In the genomic region with DNA sequence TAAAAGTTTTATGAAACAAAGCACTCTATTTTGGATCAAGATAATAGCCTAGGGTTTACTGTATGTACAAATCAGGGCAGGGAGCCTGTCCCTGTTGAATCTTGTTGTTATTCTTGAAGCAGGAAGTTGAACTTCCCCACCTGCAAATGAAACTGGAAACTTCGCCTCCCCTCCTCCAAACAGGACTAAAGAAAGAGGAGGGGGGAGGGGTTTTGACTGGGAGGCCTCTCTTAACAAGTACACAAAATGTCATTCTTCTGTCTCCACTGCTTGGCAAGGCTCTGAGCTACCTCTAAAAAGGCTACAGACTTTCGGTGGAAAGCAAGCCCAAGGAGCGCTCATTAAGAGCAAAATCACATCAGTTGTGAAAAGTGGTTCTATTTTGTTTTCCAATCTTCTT, we compare ENCODE assay signal across 17 mouse cellular contexts.
DNase-seq lines count a peak whose midpoint lies in the region; ATAC-seq and TF ChIP-seq lines count a peak whose summit lies in the region.
"Had no signal": no experiment of that assay in that cellular context is flagged by ENCODE, and none has a peak within 500 bp of the region (broad histone marks: within the 10 kb centered on the region; RNA-seq: fewer than 3 reads in every experiment).

No protein-coding gene starts in this region.

- dilution Hi-C loops in CH12.LX (cut with MboI; ENCODE audit: extremely low pct_ligation_motif_present, extremely low pct_unique_long_range_greater_than_20kb, low sequenced_read_pairs), result no loop called here

- no peak overlapping the region for H3K4me2 ChIP-seq in kidney, embryonic 14.5 days (replicated peaks; ENCODE audit: low read depth, low read length)
- peak overlapping the region; percentile 15; the same call in 1 of the 2 replicates for H3K4me2 ChIP-seq in CH12.LX (ENCODE audit: insufficient read depth, low read depth, poor library complexity, severe bottlenecking)
- H3K4me2 ChIP-seq in intestine, embryonic 15.5 days (replicated peaks), result no peak overlapping the region
- H3K4me2 ChIP-seq: heart, embryonic 13.5 days; liver, embryonic 13.5 days; midbrain, embryonic 13.5 days; neural tube, embryonic 12.5 days had no signal

- no peaks in the 10 kb centered on the region for H3K27me3 ChIP-seq in kidney, embryonic 14.5 days (ENCODE audit: control insufficient read depth, insufficient read depth, low read length)
- H3K27me3 ChIP-seq in CH12.LX (replicated peaks), result no peaks in the 10 kb centered on the region
- no peaks in the 10 kb centered on the region for H3K27me3 ChIP-seq in intestine, embryonic 15.5 days (replicated peaks)
- H3K27me3 ChIP-seq: heart, embryonic 13.5 days; liver, embryonic 13.5 days; midbrain, embryonic 13.5 days; neural tube, embryonic 12.5 days had no signal

- DNase-seq in kidney, postnatal 4 days, result no peak
- DNase-seq in CH12.LX (ENCODE audit: extremely low read depth), result peak; percentile 61
- peak; percentile 56 for DNase-seq in embryo, embryonic 10.5 days (ENCODE audit: low spot score)
- DNase-seq in forelimb bud, embryonic 11.5 days (ENCODE audit: low read depth, low spot score), result peak; percentile 20
- no peak for DNase-seq in heart, adult 8-10 months (ENCODE audit: low spot score)
- DNase-seq in adrenal gland, postnatal 36 days, result no peak
- DNase-seq: heart, adult 11 months; heart, postnatal 36 days; kidney, adult 2 months; liver, embryonic 13.5 days had no signal

- peak; percentile 60; the same call in 1 of the 2 replicates for ATAC-seq in kidney, embryonic 14.5 days (ENCODE audit: low FRiP score, low TSS enrichment)
- ATAC-seq in intestine, embryonic 15.5 days, result no peak
- ATAC-seq: midbrain, embryonic 13.5 days had no signal

- in situ Hi-C loops in CH12.LX (cut with MboI; ENCODE audit: low pct_ligation_motif_present, low pct_unique_long_range_greater_than_20kb, low sequenced_read_pairs), result no loop called here

- H3K4me1 ChIP-seq in kidney, embryonic 14.5 days (ENCODE audit: control insufficient read depth, insufficient read depth, low read length), result 0 out of 2 replicates have a peak, but pooled peaks cover 2% of the 10 kb centered on the region
- H3K4me1 ChIP-seq in CH12.LX (ENCODE audit: control insufficient read depth in 1 of 2, insufficient read depth in 2 of 2), result peaks cover 3 to 36% of the 10 kb centered on the region in 2 experiments; a peak in 3 of 4 replicates
- H3K4me1 ChIP-seq in intestine, embryonic 15.5 days (replicated peaks), result no peaks in the 10 kb centered on the region
- H3K4me1 ChIP-seq: heart, embryonic 13.5 days; liver, embryonic 13.5 days; midbrain, embryonic 13.5 days; neural tube, embryonic 12.5 days had no signal

- no peak for TF ChIP-seq CTCF in CH12.LX (conservative IDR thresholded peaks at IDR 0.05 in 1 of 2, IDR thresholded peaks at IDR 0.05 in 1 of 2; ENCODE audit: low read depth in 2 of 2, low read length in 2 of 2)

- WGBS in kidney, embryonic 14.5 days, result 49% methylated on average over 3 of the region's 3 CpGs
- WGBS in intestine, embryonic 15.5 days, result 57% methylated on average over 3 of the region's 3 CpGs

- TF ChIP-seq EP300 in CH12.LX (IDR thresholded peaks at IDR 0.05; ENCODE audit: low read length), result no peak; the same call in 1 of the 2 replicates

- H3K9me3 ChIP-seq in kidney, embryonic 14.5 days (ENCODE audit: control insufficient read depth, low read length), result no peaks in the 10 kb centered on the region
- H3K9me3 ChIP-seq in CH12.LX (replicated peaks; ENCODE audit: low read length), result no peaks in the 10 kb centered on the region
- H3K9me3 ChIP-seq in intestine, embryonic 15.5 days, result no peaks in the 10 kb centered on the region
- H3K9me3 ChIP-seq: forebrain, embryonic 10.5 days; heart, embryonic 13.5 days; liver, embryonic 13.5 days; midbrain, embryonic 13.5 days; neural tube, embryonic 12.5 days had no signal

- no peak overlapping the region for H3K9ac ChIP-seq in kidney, embryonic 14.5 days (ENCODE audit: low read depth, low read length)
- H3K9ac ChIP-seq in CH12.LX (ENCODE audit: insufficient read depth, low read depth), result no peak overlapping the region
- H3K9ac ChIP-seq in intestine, embryonic 15.5 days, result no peak overlapping the region
- H3K9ac ChIP-seq: heart, embryonic 13.5 days; liver, embryonic 13.5 days; midbrain, embryonic 13.5 days; neural tube, embryonic 12.5 days had no signal

- no peaks in the 10 kb centered on the region for H3K36me3 ChIP-seq in kidney, embryonic 14.5 days (ENCODE audit: control insufficient read depth, insufficient read depth, low read length)
- no peaks in the 10 kb centered on the region for H3K36me3 ChIP-seq in CH12.LX (replicated peaks in 1 of 2; ENCODE audit: control insufficient read depth in 1 of 2, insufficient read depth in 1 of 2, low read length in 1 of 2)
- H3K36me3 ChIP-seq in intestine, embryonic 15.5 days, result no peaks in the 10 kb centered on the region
- H3K36me3 ChIP-seq: forebrain, embryonic 10.5 days; heart, embryonic 13.5 days; liver, embryonic 13.5 days; midbrain, embryonic 13.5 days; neural tube, embryonic 12.5 days had no signal

- no peak overlapping the region for H3K27ac ChIP-seq in kidney, embryonic 14.5 days (ENCODE audit: low read depth, low read length)
- H3K27ac ChIP-seq in CH12.LX (ENCODE audit: insufficient read depth, low read depth), result no peak overlapping the region
- H3K27ac ChIP-seq in intestine, embryonic 15.5 days, result no peak overlapping the region
- H3K27ac ChIP-seq: forebrain, embryonic 10.5 days; heart, embryonic 13.5 days; liver, embryonic 13.5 days; midbrain, embryonic 13.5 days; neural tube, embryonic 12.5 days; stomach, postnatal 0 days had no signal

- no peak overlapping the region for H3K4me3 ChIP-seq in kidney, embryonic 14.5 days (ENCODE audit: low read length)
- H3K4me3 ChIP-seq in CH12.LX (replicated peaks in 1 of 3; ENCODE audit: low read depth in 2 of 3, low read length in 2 of 3, poor library complexity in 1 of 3), result no peak overlapping the region
- H3K4me3 ChIP-seq in intestine, embryonic 15.5 days (replicated peaks), result no peak overlapping the region
- H3K4me3 ChIP-seq: forebrain, embryonic 10.5 days; heart, embryonic 13.5 days; liver, embryonic 13.5 days; midbrain, embryonic 13.5 days; neural tube, embryonic 12.5 days had no signal

- TF ChIP-seq POLR2A in CH12.LX (IDR thresholded peaks at IDR 0.05; ENCODE audit: low read depth, low read length), result no peak

- TF ChIP-seq RAD21 in CH12.LX (IDR thresholded peaks at IDR 0.05; ENCODE audit: low read depth, low read length), result no peak

- no peaks in the 10 kb centered on the region for H3K79me2 ChIP-seq in CH12.LX (replicated peaks; ENCODE audit: control insufficient read depth, extremely low read depth, insufficient read depth, poor library complexity, severe bottlenecking)

TF ChIP-seq in CH12.LX, 34 proteins besides CTCF, POLR2A, EP300 and RAD21:
- peak; percentile 68 for TF ChIP-seq CHD2 (IDR thresholded peaks at IDR 0.05; ENCODE audit: low read length)
- TF ChIP-seq MAZ (IDR thresholded peaks at IDR 0.05; ENCODE audit: low read depth, low read length), result no peak

Comparison
In these comparisons a context has a peak if more than half of its experiments do, and no peak if none do; other contexts are left out.
1. DNase-seq: peak in CH12.LX (single experiment), embryo, embryonic 10.5 days (single experiment) and forelimb bud, embryonic 11.5 days (single experiment); none in kidney, postnatal 4 days (0 of 2), heart, adult 8-10 months (single experiment) and adrenal gland, postnatal 36 days (0 of 2).